Mouse (Mus musculus) liver, embryonic 15.5 days (tissue): Measurements from ENCODE around the gene Nr2f6. TPM values are rescaled to one million over a fixed set of nuclear protein-coding genes. Genes with fewer than 3 reads are reported as not detected.

Experiments used
- ATAC-seq: fragments of 200-750 bp; cut with Nextera tagmentation; 2 replicates; pipeline ENCODE4 v1.8.0; 2017; ENCODE audit warnings: moderate number of reproducible peaks, mild to moderate bottlenecking, moderate library complexity; ENCODE audit not compliant: insufficient read depth
- H3K27ac ChIP-seq: fragments of 300-500 bp; sonication (generic); replicated peaks from 2 replicates; pipeline ENCODE4 v1.5.1; 2015; ENCODE audit warnings: mild to moderate bottlenecking, inconsistent platforms
- H3K27me3 ChIP-seq: fragments of 300-500 bp; sonication (generic); 2 replicates; pipeline ENCODE4 v1.6.1; 2015; ENCODE audit warnings: mild to moderate bottlenecking, inconsistent platforms
- H3K36me3 ChIP-seq: fragments of 300-500 bp; sonication (generic); replicated peaks from 2 replicates; pipeline ENCODE4 v1.6.1; 2015; ENCODE audit warnings: moderate library complexity, mild to moderate bottlenecking, inconsistent platforms
- H3K4me1 ChIP-seq: fragments of 300-500 bp; sonication (generic); replicated peaks from 2 replicates; pipeline ENCODE4 v1.6.1; 2015; ENCODE audit warnings: inconsistent platforms
- H3K4me2 ChIP-seq: fragments of 300-500 bp; sonication (generic); 2 replicates; pipeline ENCODE4 v1.6.1; 2015; ENCODE audit warnings: moderate library complexity, mild to moderate bottlenecking, inconsistent platforms
- H3K4me3 ChIP-seq: fragments of 300-500 bp; sonication (generic); replicated peaks from 2 replicates; pipeline ENCODE4 v1.5.1; 2015; ENCODE audit warnings: mild to moderate bottlenecking, inconsistent platforms
- H3K9ac ChIP-seq: fragments of 300-500 bp; sonication (generic); 2 replicates; pipeline ENCODE4 v1.6.1; 2015; ENCODE audit warnings: moderate library complexity, mild to moderate bottlenecking, inconsistent platforms
- H3K9me3 ChIP-seq: fragments of 300-500 bp; sonication (generic); replicated peaks from 2 replicates; pipeline ENCODE4 v1.6.1; 2016; ENCODE audit warnings: inconsistent platforms
- WGBS: fragments of 180-500 bp; shearing (Covaris S2); methylation state at CpG from one replicate; pipeline ENCODE4 v1.1.7; 2015; ENCODE audit warnings: mixed read lengths; ENCODE audit not compliant: insufficient replicate concordance; 5-methylcytosine and 5-hydroxymethylcytosine counted together
- polyA plus RNA-seq: library from polyadenylated mRNA; unstranded; fragments of >200 nt; fragmentation: Nextera tagmentation; extraction: Ambion mirVana; gene quantifications from 2 replicates; pipeline ENCODE4 v1.2.1, GENCODE M21; 2015

The Nr2f6 gene
- polyA plus RNA-seq, 1 experiment from 2014 or later = 24.1 TPM

- ATAC-seq = no peak
- H3K9ac ChIP-seq = no peak overlapping the region
- H3K27me3 ChIP-seq = no peaks in the 10 kb centered on the region
- H3K4me2 ChIP-seq = no peak overlapping the region
- H3K9me3 ChIP-seq = no peaks in the 10 kb centered on the region
- peaks cover 41% of the 10 kb centered on the region for H3K4me1 ChIP-seq
- H3K4me3 ChIP-seq = no peak overlapping the region
- H3K36me3 ChIP-seq = peaks cover 33% of the 10 kb centered on the region
- H3K27ac ChIP-seq = no peak overlapping the region
- WGBS = 80% methylated on average over 9 of the region's 9 CpGs
Measured at GRCm38 (mm10) chr8:71402446-71402964, 20.7 kb upstream of the Nr2f6 start.

DNA sequence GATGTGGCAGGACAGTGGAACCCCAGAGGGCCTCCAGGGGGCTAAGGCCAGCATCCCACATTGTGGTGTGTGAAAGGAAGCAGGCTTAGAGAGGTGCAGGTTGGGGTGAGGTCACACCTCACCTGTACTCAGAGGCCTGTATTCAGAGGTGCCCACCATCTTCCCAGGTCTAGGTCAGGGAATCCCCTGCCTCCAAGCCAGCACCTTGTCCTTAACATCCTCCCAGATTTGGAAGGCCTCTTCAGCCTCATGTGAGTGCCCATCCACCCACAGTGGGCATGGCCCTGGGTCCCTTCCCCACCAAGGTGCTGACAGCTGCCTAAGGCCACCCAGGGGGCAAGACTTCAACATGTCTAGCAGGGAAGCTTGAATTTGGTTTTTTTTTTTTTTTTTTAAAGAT lies 19.7 kb upstream of the Nr2f6 start:
- peaks cover 24% of the 10 kb centered on the region for H3K36me3 ChIP-seq
- H3K9me3 ChIP-seq = no peaks in the 10 kb centered on the region
- peaks cover 36% of the 10 kb centered on the region for H3K4me1 ChIP-seq
- no peak for ATAC-seq
- no peak overlapping the region for H3K4me2 ChIP-seq
- no peaks in the 10 kb centered on the region for H3K27me3 ChIP-seq
- no peak overlapping the region for H3K9ac ChIP-seq
- no peak overlapping the region for H3K27ac ChIP-seq
- no peak overlapping the region for H3K4me3 ChIP-seq

- Histone ChIP-seq H3K4me3 (no peak overlapping the region), H3K36me3 (peaks cover 24% of the 10 kb centered on the region), H3K9me3 (no peaks in the 10 kb centered on the region), H3K27ac (no peak overlapping the region), H3K4me2 (no peak overlapping the region), H3K4me1 (peaks cover 38% of the 10 kb centered on the region), H3K9ac (no peak overlapping the region), H3K27me3 (no peaks in the 10 kb centered on the region)
- ATAC-seq = no peak
- 71% methylated on average over 2 of the region's 2 CpGs for WGBS
Measured at GRCm38 (mm10) chr8:71400826-71401225, 19.1 kb upstream of the Nr2f6 start.

GRCm38 (mm10) chr8:71397701-71398100 lies 15.9 kb upstream of the Nr2f6 start:
- ATAC-seq = no peak
- H3K4me3 ChIP-seq = peak overlapping the region; percentile 80
- peak overlapping the region; percentile 65 for H3K9ac ChIP-seq
- H3K27me3 ChIP-seq = no peaks in the 10 kb centered on the region
- H3K27ac ChIP-seq = 0 out of 2 replicates have a peak overlapping the region, but pooled peaks have one; percentile 69
- 79% methylated on average over 12 of the region's 12 CpGs for WGBS
- peaks cover 27% of the 10 kb centered on the region for H3K4me1 ChIP-seq
- H3K9me3 ChIP-seq = no peaks in the 10 kb centered on the region
- peak overlapping the region; percentile 84 for H3K4me2 ChIP-seq
- peaks cover 24% of the 10 kb centered on the region for H3K36me3 ChIP-seq

- H3K4me2 ChIP-seq = peak within 1 kb of the TSS; percentile 84
- H3K27me3 ChIP-seq = no peaks in the 10 kb centered on the region
- H3K27ac ChIP-seq = peak within 1 kb of the TSS; percentile 69
- peak within 1 kb of the TSS; percentile 80 for H3K4me3 ChIP-seq
- H3K9me3 ChIP-seq = no peaks in the 10 kb centered on the region
- H3K36me3 ChIP-seq = peaks cover 24% of the 10 kb centered on the region
- H3K4me1 ChIP-seq = peaks cover 27% of the 10 kb centered on the region
- H3K9ac ChIP-seq = peak within 1 kb of the TSS; percentile 65
- ATAC-seq = peak; percentile 94
- WGBS = under 1% methylated on average over 34 of the region's 34 CpGs
Measured at GRCm38 (mm10) chr8:71396639-71397305, 15.0 kb upstream of the Nr2f6 start, which contains the start of gene Babam1. TSS of gene Babam1 (plus strand) at chr8:71396861.

DNA sequence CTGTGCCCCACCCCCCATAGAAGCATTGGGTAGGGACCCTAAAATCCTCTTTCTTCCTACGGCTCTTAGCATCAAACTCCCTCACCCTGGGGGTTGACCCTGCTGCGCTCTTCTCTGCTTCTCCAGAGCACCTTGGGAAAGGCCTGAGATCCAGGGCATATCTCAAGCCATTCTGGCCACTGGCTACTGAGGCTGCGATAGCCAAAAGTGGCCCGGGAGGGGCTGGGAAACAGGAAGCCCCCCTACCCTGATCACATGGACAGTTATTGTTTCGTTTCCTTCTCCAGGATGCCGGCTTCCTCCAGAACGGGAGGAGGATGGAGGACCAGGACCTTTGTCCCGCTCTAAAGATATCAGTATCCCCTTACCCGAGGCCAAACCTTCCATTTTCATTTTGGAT lies 13.9 kb upstream of the Nr2f6 start, which contains the start of gene Ushbp1:
Ushbp1 (minus strand) TSS at position 174 of the 400 bp plus-strand sequence.
- peak within 1 kb of the TSS; percentile 65 for H3K9ac ChIP-seq
- ATAC-seq = no peak

DNA sequence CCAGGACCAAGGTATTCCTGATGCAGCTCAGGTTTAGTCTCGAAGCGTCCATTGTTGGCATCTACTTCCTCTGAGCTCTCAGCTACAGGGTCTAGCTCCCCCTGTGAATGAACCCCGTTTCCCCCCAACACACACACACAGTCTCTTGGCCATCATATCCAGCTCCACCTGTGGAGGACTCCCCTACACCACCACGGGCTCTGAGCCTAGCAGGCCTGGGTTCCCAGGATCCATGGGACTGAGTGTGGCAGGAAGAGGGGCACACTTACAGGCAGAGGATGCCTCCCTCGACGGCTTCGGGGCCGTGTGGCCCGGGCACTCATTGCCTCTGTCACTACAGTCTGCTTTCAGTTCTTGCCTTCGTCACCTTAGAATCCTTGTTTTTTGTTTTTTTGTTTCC lies 13.3 kb upstream of the Nr2f6 start:
- 70% methylated on average over 10 of the region's 10 CpGs for WGBS
- no peak for ATAC-seq
- H3K36me3 ChIP-seq = peaks cover 15% of the 10 kb centered on the region
- H3K4me2 ChIP-seq = no peak overlapping the region
- no peak overlapping the region for H3K9ac ChIP-seq
- no peak overlapping the region for H3K4me3 ChIP-seq
- H3K27me3 ChIP-seq = no peaks in the 10 kb centered on the region
- H3K27ac ChIP-seq = no peak overlapping the region
- no peaks in the 10 kb centered on the region for H3K9me3 ChIP-seq
- peaks cover 27% of the 10 kb centered on the region for H3K4me1 ChIP-seq

More for the DNA sequence above, 13.9 kb upstream of the Nr2f6 start, which contains the start of gene Ushbp1:
- Histone ChIP-seq H3K9me3 (no peaks in the 10 kb centered on the region), H3K4me1 (peaks cover 27% of the 10 kb centered on the region), H3K27me3 (no peaks in the 10 kb centered on the region), H3K27ac (peak within 1 kb of the TSS; percentile 69), H3K4me3 (peak within 1 kb of the TSS; percentile 80), H3K4me2 (peak within 1 kb of the TSS; percentile 84), H3K36me3 (peaks cover 18% of the 10 kb centered on the region)
- 62% methylated on average over 9 of the region's 9 CpGs for WGBS

- ATAC-seq = no peak
- peaks cover 27% of the 10 kb centered on the region for H3K4me1 ChIP-seq
- no peak overlapping the region for H3K4me2 ChIP-seq
- no peak overlapping the region for H3K4me3 ChIP-seq
- no peak overlapping the region for H3K27ac ChIP-seq
- no peaks in the 10 kb centered on the region for H3K9me3 ChIP-seq
- peaks cover 11% of the 10 kb centered on the region for H3K36me3 ChIP-seq
- H3K27me3 ChIP-seq = no peaks in the 10 kb centered on the region
- 78% methylated on average over 7 of the region's 7 CpGs for WGBS
- H3K9ac ChIP-seq = no peak overlapping the region
Measured at GRCm38 (mm10) chr8:71394481-71394880, 12.7 kb upstream of the Nr2f6 start.

GRCm38 (mm10) chr8:71392871-71393270 lies 11.1 kb upstream of the Nr2f6 start:
- H3K9me3 ChIP-seq = no peaks in the 10 kb centered on the region
- no peak for ATAC-seq
- whole genome bisulfite sequencing = 12% methylated on average over 3 of the region's 3 CpGs
- H3K27ac ChIP-seq = no peak overlapping the region
- H3K4me1 ChIP-seq = peaks cover 27% of the 10 kb centered on the region
- H3K36me3 ChIP-seq = no peaks in the 10 kb centered on the region
- no peaks in the 10 kb centered on the region for H3K27me3 ChIP-seq
- H3K4me2 ChIP-seq = peak overlapping the region; percentile 38
- H3K4me3 ChIP-seq = peak overlapping the region; percentile 26
- H3K9ac ChIP-seq = no peak overlapping the region

DNA sequence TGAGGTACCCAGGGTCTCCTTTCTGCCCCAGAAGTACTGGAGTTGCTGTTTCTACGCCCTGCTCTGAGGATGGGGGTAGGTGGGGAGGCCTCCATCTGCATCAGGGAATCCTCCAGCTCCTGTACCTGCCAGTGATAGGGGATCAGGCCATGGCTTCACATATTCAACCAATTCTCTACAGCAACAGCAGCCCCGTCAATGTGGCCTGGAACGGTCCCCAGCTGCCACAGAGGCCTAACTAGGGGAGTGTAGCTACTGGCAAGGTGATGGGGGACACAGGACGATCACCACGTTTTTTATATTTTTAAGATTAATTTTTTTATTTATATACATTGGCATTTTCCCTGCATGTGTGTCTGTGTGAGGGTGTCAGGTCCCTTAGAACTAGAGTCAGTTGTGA lies 10.6 kb upstream of the Nr2f6 start:
- Histone ChIP-seq H3K4me2 (no peak overlapping the region), H3K27me3 (no peaks in the 10 kb centered on the region), H3K36me3 (no peaks in the 10 kb centered on the region), H3K9ac (no peak overlapping the region), H3K9me3 (no peaks in the 10 kb centered on the region), H3K4me1 (peaks cover 22% of the 10 kb centered on the region), H3K4me3 (no peak overlapping the region), H3K27ac (no peak overlapping the region)
- 62% methylated on average over 5 of the region's 5 CpGs for WGBS
- no peak for ATAC-seq

GRCm38 (mm10) chr8:71391696-71392095 lies 9.9 kb upstream of the Nr2f6 start:
- no peak overlapping the region for H3K27ac ChIP-seq
- ATAC-seq = no peak
- no peak overlapping the region for H3K4me2 ChIP-seq
- H3K27me3 ChIP-seq = no peaks in the 10 kb centered on the region
- H3K4me3 ChIP-seq = no peak overlapping the region
- H3K36me3 ChIP-seq = no peaks in the 10 kb centered on the region
- H3K4me1 ChIP-seq = peaks cover 18% of the 10 kb centered on the region
- H3K9ac ChIP-seq = no peak overlapping the region
- H3K9me3 ChIP-seq = no peaks in the 10 kb centered on the region
- 67% methylated on average over 2 of the region's 2 CpGs for WGBS
